Mouse (Mus musculus) thymus, postnatal 10 days (tissue): ENCODE data around the gene Cmss1.
"Not testable (repeated sequence)": the region's sequence is repeated elsewhere in the genome, so short reads cannot be mapped to it uniquely, and the experiment has no call there.

Source experiments
- DNase-seq, 2 experiments: peaks; one replicate each; pipeline ENCODE4 v3.0.0; 2021; ENCODE audit warnings: low spot score in 2 of 2

Gene Cmss1

DNA sequence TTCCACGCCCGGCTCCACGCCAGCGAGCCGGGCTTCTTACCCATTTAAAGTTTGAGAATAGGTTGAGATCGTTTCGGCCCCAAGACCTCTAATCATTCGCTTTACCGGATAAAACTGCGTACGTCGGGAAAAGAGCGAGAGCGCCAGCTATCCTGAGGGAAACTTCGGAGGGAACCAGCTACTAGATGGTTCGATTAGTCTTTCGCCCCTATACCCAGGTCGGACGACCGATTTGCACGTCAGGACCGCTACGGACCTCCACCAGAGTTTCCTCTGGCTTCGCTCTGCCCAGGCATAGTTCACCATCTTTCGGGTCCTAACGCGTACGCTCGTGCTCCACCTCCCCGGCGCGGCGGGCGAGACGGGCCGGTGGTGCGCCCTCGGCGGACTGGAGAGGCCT lies 215.5 kb downstream of the Cmss1 start:
- not testable (repeated sequence) for DNase-seq

GRCm38 (mm10) chr16:57389566-57390251 lies 217.0 kb downstream of the Cmss1 start:
- DNase-seq = no peak

GRCm38 (mm10) chr16:57384274-57384673 lies 222.4 kb downstream of the Cmss1 start:
- DNase-seq = no peak

- DNase-seq = no peak
Measured at GRCm38 (mm10) chr16:57383266-57383971, 223.2 kb downstream of the Cmss1 start.

GRCm38 (mm10) chr16:57378631-57379330 lies 227.9 kb downstream of the Cmss1 start:
- DNase-seq = no peak

- DNase-seq = no peak
Measured at GRCm38 (mm10) chr16:57375248-57375837, 231.3 kb downstream of the Cmss1 start.

GRCm38 (mm10) chr16:57372156-57372555 lies 234.5 kb downstream of the Cmss1 start:
- no peak for DNase-seq

DNA sequence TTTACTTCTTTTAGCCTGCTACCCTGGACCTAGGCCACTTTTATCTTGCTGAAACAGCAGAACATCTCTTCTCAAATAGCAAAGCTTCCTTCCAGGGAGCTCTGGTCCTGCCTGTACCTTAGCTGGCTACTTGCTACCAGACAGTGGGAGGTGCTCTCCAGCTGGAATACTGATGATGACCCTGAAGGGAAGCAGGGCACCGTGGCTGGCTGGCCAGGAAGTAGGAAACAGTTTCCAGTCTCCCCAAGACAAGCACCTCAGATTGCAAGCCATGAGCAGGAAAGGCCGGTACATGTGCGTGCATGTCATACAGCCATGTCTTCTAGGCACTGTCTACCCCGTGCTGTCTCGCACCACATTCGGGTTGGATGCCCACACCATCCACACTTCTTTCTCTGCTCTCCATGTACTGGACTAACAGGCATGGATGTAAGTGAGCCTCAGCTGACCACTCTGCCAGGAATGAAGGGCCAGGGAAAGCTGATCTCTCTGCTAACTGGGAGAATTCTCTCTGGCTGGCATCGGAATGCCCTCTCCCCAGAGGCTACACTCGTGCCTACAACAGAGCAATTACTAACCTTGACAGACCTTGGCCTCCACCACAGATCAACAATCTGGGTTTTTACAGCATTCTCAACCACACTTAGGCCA lies 236.7 kb downstream of the Cmss1 start:
- DNase-seq = no peak

- no peak for DNase-seq
Measured at GRCm38 (mm10) chr16:57366941-57367694, 239.5 kb downstream of the Cmss1 start.

DNA sequence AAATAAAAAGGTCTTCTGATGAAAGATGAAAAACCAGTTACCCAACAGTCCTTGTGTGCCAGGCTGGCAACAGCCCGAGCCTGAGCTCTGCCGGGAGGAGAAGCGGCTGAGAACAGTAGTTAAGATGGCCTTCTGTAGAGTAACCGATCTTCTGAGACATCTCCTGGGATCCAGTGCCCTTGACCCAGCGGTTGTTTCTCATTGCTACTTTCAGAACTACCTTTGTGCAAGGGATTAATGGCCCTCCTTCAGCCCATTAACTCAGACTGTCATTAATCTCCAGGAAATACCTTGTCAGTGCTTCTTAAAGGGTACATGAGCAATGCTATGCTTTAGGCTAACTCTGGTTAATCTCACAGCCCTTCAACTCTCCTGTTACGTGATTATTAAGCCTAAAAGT lies 240.5 kb downstream of the Cmss1 start:
- DNase-seq = no peak

DNA sequence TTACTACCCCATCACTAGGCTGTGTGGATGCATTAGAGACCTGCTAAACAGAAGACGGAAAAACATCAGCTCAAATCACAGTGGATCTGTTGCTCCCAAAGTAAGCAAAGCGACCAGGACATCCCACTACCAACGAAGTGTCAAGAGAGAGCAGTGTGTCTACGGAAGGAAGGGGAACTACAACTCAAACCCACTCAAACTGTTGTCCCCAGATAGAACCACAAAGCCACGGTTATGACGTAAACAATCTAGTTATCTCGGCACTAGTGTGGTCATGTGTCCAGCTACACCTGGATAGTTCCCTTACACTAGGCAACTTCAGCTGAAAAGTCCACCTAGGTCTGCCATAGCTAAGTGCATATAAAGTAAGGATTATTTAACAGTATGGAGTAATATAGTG lies 242.2 kb downstream of the Cmss1 start:
- no peak for DNase-seq

DNA sequence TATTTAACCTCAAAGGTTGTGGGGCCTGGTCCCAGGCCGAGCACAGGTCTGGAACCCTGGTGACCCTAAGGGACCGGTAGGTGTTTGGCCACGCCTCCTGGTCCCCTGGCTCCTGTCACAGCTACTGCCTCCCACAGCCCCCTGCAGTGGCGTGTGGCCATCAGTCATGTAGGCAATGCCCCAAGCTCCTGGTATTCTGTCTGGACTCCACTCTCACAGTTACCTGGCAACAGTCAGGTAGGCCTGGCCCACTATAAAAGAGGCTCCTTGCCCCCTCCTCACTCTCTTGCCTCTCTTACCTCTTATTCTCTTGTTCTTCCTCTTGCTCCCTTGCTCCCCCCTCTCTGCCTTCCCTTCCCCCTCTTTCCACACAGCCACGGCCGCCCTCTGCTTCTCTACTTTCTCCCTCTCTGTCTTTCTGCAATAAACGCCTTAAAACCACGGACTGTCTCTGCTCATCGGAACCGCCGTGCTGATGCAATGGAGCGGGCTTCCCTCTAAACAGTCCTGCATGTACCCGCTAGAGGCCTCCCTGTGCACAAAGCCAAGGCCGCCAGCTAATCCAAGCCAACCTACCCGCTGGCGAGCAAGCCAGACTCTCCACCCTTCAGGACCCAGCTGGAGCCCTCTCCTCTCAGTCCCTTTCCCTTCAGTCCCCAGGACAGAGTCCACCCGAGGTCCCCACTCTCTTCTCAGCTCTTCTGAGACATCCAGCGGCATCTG lies 243.8 kb downstream of the Cmss1 start:
- peak in 1 of 2 experiments; percentile 3 for DNase-seq

DNA sequence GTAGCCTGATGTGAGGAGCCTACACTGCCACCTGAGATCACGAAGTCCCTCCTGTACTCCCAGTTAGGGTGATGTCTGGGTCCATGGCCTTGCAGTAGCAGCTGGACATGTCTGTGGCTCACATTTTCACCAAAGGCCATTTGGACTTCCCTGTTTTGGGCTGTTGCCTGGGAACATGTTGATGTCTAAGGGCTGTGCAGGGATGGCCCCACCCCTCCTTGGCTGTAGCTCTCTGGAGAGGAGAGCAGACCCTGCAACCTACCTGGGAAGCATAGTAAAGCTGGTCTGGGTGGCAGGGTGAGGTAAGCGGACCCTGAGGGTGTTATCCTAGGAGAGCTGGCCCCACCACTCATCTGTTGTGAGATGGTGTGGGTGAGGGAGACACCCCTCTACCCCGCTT lies 245.9 kb downstream of the Cmss1 start:
- no peak for DNase-seq

- no peak for DNase-seq
Measured at GRCm38 (mm10) chr16:57359251-57359650, 247.4 kb downstream of the Cmss1 start.

GRCm38 (mm10) chr16:57357011-57357410 lies 249.7 kb downstream of the Cmss1 start:
- no peak for DNase-seq

DNA sequence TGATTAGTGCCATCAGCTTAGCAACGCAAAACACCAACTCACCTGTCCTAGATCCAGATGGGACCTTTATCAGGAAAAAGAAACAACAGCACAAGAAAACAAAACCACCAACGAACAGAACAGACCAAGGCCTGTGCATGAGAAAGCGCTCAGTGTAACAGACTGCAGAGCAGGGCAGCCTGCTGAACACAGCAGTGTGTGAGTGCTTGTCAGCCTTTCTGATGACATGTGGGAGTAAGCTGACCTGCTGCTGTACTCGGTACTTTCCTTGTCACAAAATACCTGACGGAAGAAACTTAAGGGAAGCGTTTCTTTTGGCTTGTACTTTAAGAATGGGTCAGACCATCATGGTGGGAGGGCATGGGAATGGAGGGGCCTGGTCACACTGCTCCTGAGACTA lies 250.2 kb downstream of the Cmss1 start:
- DNase-seq = no peak

DNA sequence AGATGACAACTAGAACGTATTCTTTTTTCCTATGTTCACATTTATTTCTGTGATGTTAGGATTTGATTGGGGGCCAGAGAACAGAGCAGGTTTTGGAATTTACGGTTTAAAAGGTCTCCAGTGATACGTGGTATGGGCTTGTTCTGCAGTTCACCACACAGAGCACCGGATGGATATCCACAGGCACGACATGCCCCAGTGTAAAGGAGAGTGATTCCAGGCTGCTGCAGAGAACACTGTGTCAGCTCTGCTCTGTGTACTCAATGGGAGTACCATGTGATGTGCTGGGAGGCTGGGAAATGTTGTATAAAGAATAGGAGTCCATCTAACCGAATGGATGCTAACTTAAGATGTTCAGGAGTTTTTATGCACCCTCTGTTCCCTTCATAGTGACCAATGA lies 252.7 kb downstream of the Cmss1 start:
- DNase-seq = no peak

DNA sequence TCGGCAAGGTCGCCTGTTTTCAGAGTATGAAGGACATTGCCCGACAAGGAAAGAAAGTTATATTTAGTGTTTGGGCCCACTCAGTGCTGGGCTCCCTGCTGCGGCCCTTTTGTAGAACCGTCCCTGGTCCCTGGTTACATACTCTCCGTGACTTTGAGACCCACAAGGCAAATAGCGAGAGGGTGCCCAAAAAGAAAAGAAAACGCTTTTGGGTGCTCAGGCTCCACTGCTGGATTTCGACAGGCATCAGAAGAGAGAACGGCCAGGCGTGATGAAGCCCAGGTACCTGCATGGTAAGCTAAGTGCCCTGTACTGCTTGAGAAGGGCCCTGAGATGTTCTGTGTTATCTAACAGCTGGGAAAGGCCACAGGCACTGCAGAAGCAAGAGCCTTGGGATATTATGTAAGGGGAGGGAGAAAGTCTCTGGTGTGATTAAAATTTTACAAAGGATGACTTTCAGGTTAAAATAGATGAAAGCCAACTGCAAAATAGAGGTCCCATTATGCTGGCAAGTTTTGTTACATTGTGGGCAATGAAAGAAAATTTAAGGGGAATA lies 253.4 kb downstream of the Cmss1 start:
- no peak for DNase-seq

DNA sequence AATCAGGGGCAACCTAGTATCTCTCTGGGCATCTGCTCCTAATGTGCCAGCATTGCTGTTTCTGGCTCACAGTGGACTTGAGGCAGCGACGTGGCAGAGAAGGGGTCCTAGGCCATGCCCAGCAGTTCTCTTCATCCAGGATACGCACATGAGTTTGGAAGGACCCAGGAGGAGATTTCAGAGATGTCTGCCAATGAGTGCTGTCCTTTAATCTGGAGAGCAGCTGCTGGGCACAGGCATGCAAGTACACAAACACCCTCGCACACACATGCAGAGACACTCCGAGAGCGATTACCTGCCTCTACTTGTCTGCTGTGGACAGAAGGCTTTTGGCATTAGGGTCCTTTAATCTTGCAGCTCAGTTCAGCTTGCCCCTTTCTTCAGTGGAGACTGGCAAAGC lies 253.9 kb downstream of the Cmss1 start, which contains the start of gene Filip1l:
Gene Filip1l, plus strand, starts transcription at position 343 of the 400 bp plus-strand sequence.
- no peak for DNase-seq

DNA sequence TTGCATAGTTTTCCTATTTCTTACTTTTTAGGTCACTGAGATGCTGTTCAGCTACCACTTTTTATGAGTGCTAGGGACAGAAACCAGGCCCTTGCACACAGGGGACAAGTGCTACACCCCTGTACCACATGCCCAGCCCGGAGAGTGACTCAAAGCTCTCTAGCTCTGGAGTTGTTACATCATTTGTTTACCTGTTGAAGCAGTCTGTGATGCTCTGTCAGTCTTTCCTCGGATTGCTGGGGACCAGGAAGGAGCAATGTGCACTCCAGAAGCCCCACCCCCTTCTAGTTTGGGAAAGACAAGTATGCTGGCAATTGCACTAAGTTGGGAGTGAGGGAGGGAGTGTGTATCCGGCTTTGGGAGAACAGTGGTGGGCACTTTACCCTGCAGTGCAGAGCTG lies 257.0 kb downstream of the Cmss1 start:
- no peak for DNase-seq
